Mouse (Mus musculus) cortical plate, adult 2 months (tissue): ENCODE results near the gene Ptpru.

ENCODE experiments used
- CTCF ChIP-seq: fragments of 200-500 bp; IDR thresholded peaks from 2 replicates; pipeline ENCODE4 v1.5.1; 2011; ENCODE audit warnings: mild to moderate bottlenecking, control low read depth, low read length; ENCODE audit not compliant: insufficient read depth; ENCODE audit errors: extremely low read depth
- POLR2A ChIP-seq: fragments of 200-500 bp; IDR thresholded peaks from 2 replicates; pipeline ENCODE4 v1.6.1; 2011; ENCODE audit warnings: mild to moderate bottlenecking, low read length, control low read depth; ENCODE audit not compliant: insufficient read depth; ENCODE audit errors: extremely low read depth

DNA sequence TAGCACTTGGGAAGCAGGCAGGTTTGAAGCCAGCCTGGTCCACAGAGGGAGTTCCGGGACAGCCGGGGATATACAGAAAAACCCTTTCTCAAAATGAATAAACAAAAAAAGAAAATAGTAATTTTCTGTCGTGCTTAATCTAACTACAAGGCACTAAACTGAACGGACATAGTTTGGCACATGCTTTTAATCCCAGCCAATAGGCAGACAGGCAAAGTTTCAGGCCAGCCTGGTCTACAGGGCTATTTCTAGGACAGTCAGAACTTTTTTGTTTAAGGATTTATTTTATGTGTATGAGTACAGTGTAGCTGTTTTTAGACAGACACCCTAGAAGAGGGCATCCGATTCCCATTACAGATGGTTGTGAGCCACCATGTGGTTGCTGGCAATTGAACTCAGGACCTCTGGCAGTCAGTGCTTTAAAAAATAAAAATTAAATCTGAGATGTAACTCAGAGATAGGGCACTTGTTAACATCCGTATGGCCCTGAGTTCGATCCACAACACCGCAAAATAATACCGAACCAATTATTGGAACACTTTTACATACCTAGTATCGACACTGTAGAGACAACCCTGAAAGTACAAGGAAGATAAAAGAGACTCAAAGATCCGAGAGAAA, 34.7 kb upstream of the Ptpru start:
- TF ChIP-seq POLR2A (no peak), CTCF (no peak)
